Mouse (Mus musculus): Measurements from ENCODE around the gene Zdhhc19. TPM values are rescaled to one million over a fixed set of nuclear protein-coding genes. Genes with fewer than 3 reads are reported as not detected.
"Not testable (repeated sequence)": the region's sequence is repeated elsewhere in the genome, so short reads cannot be mapped to it uniquely, and the experiment has no call there.

Zdhhc19 gene
- polyA plus RNA-seq, 1 experiment: 0.42 TPM

- H3K36me3 ChIP-seq (ENCODE audit: control insufficient read depth, insufficient read depth, low read length): peaks cover 7% of the 10 kb centered on the region; the same call in 1 of the 2 replicates
- peak overlapping the region; percentile 60 for H3K27ac ChIP-seq (ENCODE audit: insufficient read depth, low read depth, low read length)
- 82% methylated on average over 6 of the region's 6 CpGs for WGBS
- peak overlapping the region; percentile 64 for H3K4me3 ChIP-seq (ENCODE audit: low read depth, low read length)
- peaks cover 21% of the 10 kb centered on the region; the same call in 1 of the 2 replicates for H3K4me1 ChIP-seq (ENCODE audit: control insufficient read depth, insufficient read depth, insufficient read length, low read length)
- no peak for TF ChIP-seq POLR2A (IDR thresholded peaks at IDR 0.05; ENCODE audit: low read depth, low read length)
- TF ChIP-seq CTCF (IDR thresholded peaks at IDR 0.05; ENCODE audit: extremely low read depth, insufficient read length, insufficient replicate concordance, low read depth, low read length): no peak
- no peaks in the 10 kb centered on the region for H3K27me3 ChIP-seq (ENCODE audit: control insufficient read depth, insufficient read depth, low read length)
These were observed 10.0 kb upstream of the Zdhhc19 start for GRCm38 (mm10) chr16:32486046-32486445.

- no peaks in the 10 kb centered on the region for H3K27me3 ChIP-seq (ENCODE audit: control insufficient read depth, insufficient read depth, low read length)
- 31% methylated on average over 15 of the region's 15 CpGs for WGBS
- H3K4me1 ChIP-seq (ENCODE audit: control insufficient read depth, insufficient read depth, insufficient read length, low read length): peaks cover 21% of the 10 kb centered on the region; the same call in 1 of the 2 replicates
- peak within 1 kb of the TSS; percentile 67 for H3K4me3 ChIP-seq (ENCODE audit: low read depth, low read length)
- peaks cover 4% of the 10 kb centered on the region; the same call in 1 of the 2 replicates for H3K36me3 ChIP-seq (ENCODE audit: control insufficient read depth, insufficient read depth, low read length)
- no peak for TF ChIP-seq CTCF (IDR thresholded peaks at IDR 0.05; ENCODE audit: extremely low read depth, insufficient read length, insufficient replicate concordance, low read depth, low read length)
- peak; percentile 71 for TF ChIP-seq POLR2A (IDR thresholded peaks at IDR 0.05; ENCODE audit: low read depth, low read length)
- H3K27ac ChIP-seq (ENCODE audit: insufficient read depth, low read depth, low read length): peak within 1 kb of the TSS; percentile 95
These were observed 8.6 kb upstream of the Zdhhc19 start, which contains the start of gene Slc51a for GRCm38 (mm10) chr16:32487234-32488111. TSS of gene Slc51a (minus strand) at chr16:32487879.

- Histone ChIP-seq H3K4me3 (ENCODE audit: low read depth, low read length) (0 out of 2 replicates have a peak overlapping the region, but pooled peaks have one; percentile 12), H3K27ac (ENCODE audit: insufficient read depth, low read depth, low read length) (peak overlapping the region; percentile 93), H3K36me3 (ENCODE audit: control insufficient read depth, insufficient read depth, low read length) (peaks cover 2% of the 10 kb centered on the region; the same call in 1 of the 2 replicates), H3K27me3 (ENCODE audit: control insufficient read depth, insufficient read depth, low read length) (no peaks in the 10 kb centered on the region), H3K4me1 (ENCODE audit: control insufficient read depth, insufficient read depth, insufficient read length, low read length) (peaks cover 16% of the 10 kb centered on the region; the same call in 1 of the 2 replicates)
- no peak for TF ChIP-seq CTCF (IDR thresholded peaks at IDR 0.05; ENCODE audit: extremely low read depth, insufficient read length, insufficient replicate concordance, low read depth, low read length)
- TF ChIP-seq POLR2A (IDR thresholded peaks at IDR 0.05; ENCODE audit: low read depth, low read length): no peak
- 62% methylated on average over 3 of the region's 3 CpGs for WGBS
These were observed 7.1 kb upstream of the Zdhhc19 start for GRCm38 (mm10) chr16:32488939-32489338.

GRCm38 (mm10) chr16:32494371-32494770, 1.7 kb upstream of the Zdhhc19 start:
- H3K27me3 ChIP-seq (ENCODE audit: control insufficient read depth, insufficient read depth, low read length); H3K36me3 ChIP-seq (ENCODE audit: control insufficient read depth, insufficient read depth, low read length); H3K4me1 ChIP-seq (ENCODE audit: control insufficient read depth, insufficient read depth, insufficient read length, low read length); H3K4me3 ChIP-seq (ENCODE audit: low read depth, low read length); H3K27ac ChIP-seq (ENCODE audit: insufficient read depth, low read depth, low read length): not testable (repeated sequence)
- WGBS: 66% methylated on average over 6 of the region's 6 CpGs

- H3K27me3 ChIP-seq (ENCODE audit: control insufficient read depth, insufficient read depth, low read length): no peaks in the 10 kb centered on the region
- WGBS: 82% methylated on average over 13 of the region's 13 CpGs
- no peaks in the 10 kb centered on the region for H3K36me3 ChIP-seq (ENCODE audit: control insufficient read depth, insufficient read depth, low read length)
- peaks cover 4% of the 10 kb centered on the region; the same call in 1 of the 2 replicates for H3K4me1 ChIP-seq (ENCODE audit: control insufficient read depth, insufficient read depth, insufficient read length, low read length)
- TF ChIP-seq CTCF (IDR thresholded peaks at IDR 0.05; ENCODE audit: extremely low read depth, insufficient read length, insufficient replicate concordance, low read depth, low read length) (no peak), POLR2A (IDR thresholded peaks at IDR 0.05; ENCODE audit: low read depth, low read length) (no peak)
- no peak overlapping the region for H3K27ac ChIP-seq (ENCODE audit: insufficient read depth, low read depth, low read length)
- no peak overlapping the region for H3K4me3 ChIP-seq (ENCODE audit: low read depth, low read length)
These were observed 2.9 kb downstream of the Zdhhc19 start for GRCm38 (mm10) chr16:32498996-32499395.

- TF ChIP-seq CTCF (IDR thresholded peaks at IDR 0.05; ENCODE audit: extremely low read depth, insufficient read length, insufficient replicate concordance, low read depth, low read length) (peak; percentile 97), POLR2A (IDR thresholded peaks at IDR 0.05; ENCODE audit: low read depth, low read length) (no peak)
- Histone ChIP-seq H3K4me1 (ENCODE audit: control insufficient read depth, insufficient read depth, insufficient read length, low read length) (peaks cover 4% of the 10 kb centered on the region; the same call in 1 of the 2 replicates), H3K27me3 (ENCODE audit: control insufficient read depth, insufficient read depth, low read length) (no peaks in the 10 kb centered on the region), H3K4me3 (ENCODE audit: low read depth, low read length) (0 out of 2 replicates have a peak overlapping the region, but pooled peaks have one; percentile 7), H3K36me3 (ENCODE audit: control insufficient read depth, insufficient read depth, low read length) (no peaks in the 10 kb centered on the region), H3K27ac (ENCODE audit: insufficient read depth, low read depth, low read length) (no peak overlapping the region)
- 10% methylated on average over 22 of the region's 22 CpGs for WGBS
These were observed 3.5 kb downstream of the Zdhhc19 start for GRCm38 (mm10) chr16:32499430-32500037.

GRCm38 (mm10) chr16:32501459-32501858, 5.4 kb downstream of the Zdhhc19 start:
- no peaks in the 10 kb centered on the region for H3K27me3 ChIP-seq (ENCODE audit: control insufficient read depth, insufficient read depth, low read length)
- WGBS: 67% methylated on average over 7 of the region's 7 CpGs
- no peak overlapping the region for H3K4me3 ChIP-seq (ENCODE audit: low read depth, low read length)
- H3K27ac ChIP-seq (ENCODE audit: insufficient read depth, low read depth, low read length): no peak overlapping the region
- peaks cover 4% of the 10 kb centered on the region; the same call in 1 of the 2 replicates for H3K4me1 ChIP-seq (ENCODE audit: control insufficient read depth, insufficient read depth, insufficient read length, low read length)
- H3K36me3 ChIP-seq (ENCODE audit: control insufficient read depth, insufficient read depth, low read length): no peaks in the 10 kb centered on the region
- TF ChIP-seq CTCF (IDR thresholded peaks at IDR 0.05; ENCODE audit: extremely low read depth, insufficient read length, insufficient replicate concordance, low read depth, low read length) (no peak), POLR2A (IDR thresholded peaks at IDR 0.05; ENCODE audit: low read depth, low read length) (no peak)

Measured in small intestine, adult 2 months (tissue).